Mouse (Mus musculus): ENCODE measurements around the gene Arhgap17. TPM values are rescaled to one million over a fixed set of nuclear protein-coding genes. Genes with fewer than 3 reads are reported as not detected.
A peak's percentile ranks its signal among the peaks of the same experiment; 100 is the strongest.

The Arhgap17 gene
- 28.5 and 32.3 TPM in 2 replicates for polyA plus RNA-seq (2016; fragmentation: Nextera tagmentation; extraction: Ambion mirVana)

DNA sequence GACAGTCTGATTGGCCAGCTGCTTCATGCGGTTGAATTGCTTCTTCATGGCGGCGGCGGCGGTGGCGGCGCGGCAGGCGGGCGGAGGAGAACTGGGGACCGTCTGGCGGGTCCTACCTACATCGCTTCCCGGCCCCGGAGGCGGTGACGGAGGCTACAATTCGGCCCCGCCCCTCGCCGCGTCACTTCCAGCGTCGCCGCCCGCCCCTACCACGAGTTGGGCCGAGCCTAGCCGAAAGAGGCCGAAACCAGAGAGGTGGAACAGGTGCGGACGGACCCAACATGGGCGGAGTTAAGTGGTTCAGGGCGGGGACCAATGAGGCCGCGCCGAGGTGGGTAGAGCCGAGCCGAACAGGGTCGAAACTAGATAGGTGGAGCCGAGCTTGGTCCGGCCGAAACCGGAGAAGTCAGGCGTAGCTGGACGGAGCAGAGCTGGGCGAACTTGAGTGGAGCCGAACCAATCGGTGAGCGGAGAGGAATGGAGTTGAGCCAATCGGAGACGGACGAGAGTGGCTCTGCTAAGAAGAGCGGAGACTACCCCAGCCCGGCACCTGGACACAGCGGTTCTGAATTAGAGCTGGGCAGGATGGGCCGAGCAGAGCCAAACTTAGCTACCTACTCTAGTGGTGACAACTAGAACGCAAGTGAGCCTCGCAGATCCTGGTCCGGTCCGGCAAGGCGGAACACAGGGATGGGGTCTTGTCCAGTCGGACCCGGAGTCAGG, at the start of gene Arhgap17, which contains the start of gene Lcmt1:
TSS of gene Arhgap17 (minus strand) at position 157 of the 723 bp plus-strand sequence.
TSS of gene Lcmt1 (plus strand) at position 26 of the 723 bp plus-strand sequence.
- Histone ChIP-seq H3K36me3 (replicated peaks) (0 out of 2 replicates have a peak, but pooled peaks cover 4% of the 10 kb centered on the region), H3K27me3 (replicated peaks; ENCODE audit: low read depth, poor library complexity, severe bottlenecking) (no peaks in the 10 kb centered on the region), H3K4me1 (peaks cover 36% of the 10 kb centered on the region), H3K9me3 (no peaks in the 10 kb centered on the region), H3K27ac (replicated peaks) (peak within 1 kb of the TSS; percentile 93), H3K4me3 (peak within 1 kb of the TSS; percentile 80)
- DNase-seq (ENCODE audit: low spot score), result peak; percentile 98
- under 1% methylated on average over 63 of the region's 64 CpGs for WGBS

DNA sequence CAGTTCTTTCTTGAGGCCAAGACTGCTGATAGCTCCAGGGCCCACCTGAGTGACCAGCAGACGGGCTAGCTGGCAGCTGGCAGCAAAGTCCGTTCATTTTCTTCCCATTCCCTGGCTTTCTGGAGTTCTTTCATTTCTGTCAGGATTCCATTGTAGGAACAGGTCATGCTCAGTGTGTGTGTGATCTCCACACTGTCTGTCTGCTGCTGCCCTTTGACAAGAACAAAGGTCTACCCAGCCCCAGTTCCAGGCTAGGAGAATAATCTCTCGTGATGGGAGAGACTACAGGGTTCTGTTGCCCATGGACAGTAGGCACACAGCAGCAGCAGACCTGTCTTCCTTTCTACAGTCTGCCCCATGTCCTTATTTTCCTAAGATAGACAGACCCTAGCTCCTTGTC, 47.9 kb upstream of the Arhgap17 start:
- Histone ChIP-seq H3K27ac (replicated peaks) (no peak overlapping the region), H3K4me3 (no peak overlapping the region), H3K4me1 (no peaks in the 10 kb centered on the region), H3K36me3 (replicated peaks) (peaks cover 54% of the 10 kb centered on the region), H3K9me3 (no peaks in the 10 kb centered on the region), H3K27me3 (replicated peaks; ENCODE audit: low read depth, poor library complexity, severe bottlenecking) (no peaks in the 10 kb centered on the region)
- 90% methylated on average over 3 of the region's 3 CpGs for WGBS
- DNase-seq (ENCODE audit: low spot score), result no peak

DNA sequence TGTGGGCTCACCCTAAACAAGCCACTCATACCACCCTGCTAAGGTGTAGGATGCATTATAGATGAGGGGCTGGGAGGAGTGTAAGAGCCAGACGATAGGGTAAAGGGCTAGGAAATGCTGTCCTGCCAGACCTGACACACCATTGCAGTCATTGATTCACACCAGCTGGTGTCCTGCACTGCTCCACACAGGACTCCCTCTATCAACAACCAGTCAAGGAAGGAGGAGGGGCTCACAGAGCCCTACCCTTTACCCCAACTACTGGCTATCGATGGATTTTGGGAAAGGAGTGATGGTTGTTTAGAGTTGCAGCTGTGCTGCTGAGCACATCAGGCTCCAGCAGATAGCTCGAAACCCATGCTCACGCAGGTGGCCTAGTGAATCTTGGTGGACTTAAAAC, 47.1 kb upstream of the Arhgap17 start:
- no peaks in the 10 kb centered on the region for H3K9me3 ChIP-seq

DNA sequence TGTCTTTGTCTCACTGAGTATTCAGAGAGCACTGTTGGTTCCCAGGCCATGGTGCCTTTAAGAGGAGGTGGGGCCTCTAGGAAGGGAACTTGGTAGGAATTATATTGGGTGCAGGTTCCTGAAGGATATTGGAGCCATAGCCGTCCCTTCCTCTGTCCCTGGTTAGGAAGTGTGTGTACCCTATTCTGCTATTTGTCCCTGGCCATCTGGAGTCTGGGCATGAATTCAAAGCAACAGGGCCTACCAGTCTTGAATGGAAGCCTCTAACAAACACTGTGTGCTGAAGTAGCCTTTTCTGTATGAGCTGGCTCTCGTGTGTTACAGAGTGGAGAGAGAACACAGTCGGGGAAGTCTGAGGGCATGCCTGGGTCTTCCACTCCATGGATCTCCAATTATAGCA, 42.4 kb upstream of the Arhgap17 start:
- no peak for DNase-seq (ENCODE audit: low spot score)
- Histone ChIP-seq H3K27me3 (replicated peaks; ENCODE audit: low read depth, poor library complexity, severe bottlenecking) (no peaks in the 10 kb centered on the region), H3K36me3 (replicated peaks) (peaks cover 27% of the 10 kb centered on the region), H3K4me1 (no peaks in the 10 kb centered on the region), H3K27ac (replicated peaks) (no peak overlapping the region), H3K4me3 (no peak overlapping the region), H3K9me3 (no peaks in the 10 kb centered on the region)
- WGBS, result 88% methylated on average over 3 of the region's 3 CpGs

More for the DNA sequence above, 47.1 kb upstream of the Arhgap17 start:
- H3K4me1 ChIP-seq, result no peaks in the 10 kb centered on the region
- H3K27me3 ChIP-seq (replicated peaks; ENCODE audit: low read depth, poor library complexity, severe bottlenecking), result no peaks in the 10 kb centered on the region
- H3K27ac ChIP-seq (replicated peaks), result no peak overlapping the region
- H3K4me3 ChIP-seq, result no peak overlapping the region
- peaks cover 51% of the 10 kb centered on the region for H3K36me3 ChIP-seq (replicated peaks)
- 81% methylated on average over 4 of the region's 4 CpGs for WGBS
- DNase-seq (ENCODE audit: low spot score), result no peak

DNA sequence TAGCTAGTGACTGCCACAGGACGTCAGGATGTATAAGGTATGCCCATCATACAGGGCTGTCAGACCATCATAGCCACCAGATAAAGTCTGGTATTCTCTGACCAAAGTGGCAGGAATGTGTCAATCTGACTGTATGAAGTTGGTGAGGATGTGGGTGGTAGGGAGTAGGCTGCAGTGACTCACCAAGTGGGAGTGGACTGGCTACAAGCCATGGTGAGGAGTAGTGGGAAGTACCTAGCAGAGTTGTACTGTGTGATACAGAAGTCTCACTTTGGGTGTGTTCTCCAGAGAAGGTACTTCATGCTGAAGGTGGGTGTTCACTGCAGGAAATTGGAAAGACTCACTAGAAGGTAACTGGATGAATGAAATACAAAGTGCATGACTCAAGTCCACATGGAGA, 41.4 kb upstream of the Arhgap17 start:
- Histone ChIP-seq H3K4me1 (no peaks in the 10 kb centered on the region), H3K4me3 (no peak overlapping the region), H3K27me3 (replicated peaks; ENCODE audit: low read depth, poor library complexity, severe bottlenecking) (no peaks in the 10 kb centered on the region), H3K36me3 (replicated peaks) (peaks cover 34% of the 10 kb centered on the region), H3K9me3 (no peaks in the 10 kb centered on the region), H3K27ac (replicated peaks) (no peak overlapping the region)
- no peak for DNase-seq (ENCODE audit: low spot score)
- WGBS, result 87% methylated on average over 1 of the region's 1 CpGs

DNA sequence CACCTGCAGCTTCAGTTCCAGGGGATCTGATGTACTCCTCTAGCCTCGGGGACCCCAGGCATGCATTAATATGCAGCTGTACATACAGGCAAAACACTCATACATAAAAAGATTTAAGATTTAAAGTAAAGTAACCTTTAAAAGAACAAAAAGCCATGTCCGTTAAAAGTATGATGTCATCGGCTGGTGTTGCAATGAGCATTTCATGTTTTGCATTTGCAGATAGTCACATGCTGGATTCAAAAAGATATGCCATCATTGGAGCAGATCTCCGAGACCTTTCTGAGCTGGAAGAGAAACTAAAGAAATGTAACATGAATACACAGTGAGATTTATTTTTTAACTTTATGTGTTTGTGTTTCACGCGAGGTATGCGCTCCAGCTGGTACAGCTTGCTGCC, 40.8 kb upstream of the Arhgap17 start:
- H3K27me3 ChIP-seq (replicated peaks; ENCODE audit: low read depth, poor library complexity, severe bottlenecking), result no peaks in the 10 kb centered on the region
- 93% methylated on average over 7 of the region's 7 CpGs for WGBS

DNA sequence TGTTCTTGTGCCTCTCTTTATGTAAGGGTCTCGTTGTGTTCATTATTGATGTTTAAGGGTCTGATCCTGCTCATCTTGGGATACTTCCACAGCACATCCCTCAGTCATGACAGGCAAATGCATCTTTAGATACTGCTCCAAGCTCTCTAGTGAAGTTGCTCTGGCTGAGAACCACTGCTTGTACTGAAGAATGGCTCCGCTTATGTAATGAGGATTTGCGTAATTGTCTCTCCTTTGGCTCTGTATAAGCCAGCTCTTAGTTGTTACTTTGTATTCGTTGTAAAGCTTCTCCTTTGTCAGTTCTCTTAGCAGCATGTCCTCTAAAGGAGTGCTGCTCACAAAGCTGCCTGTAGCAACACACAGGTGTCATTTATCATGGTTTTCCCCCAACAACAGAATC, 37.3 kb upstream of the Arhgap17 start:
- Histone ChIP-seq H3K27ac (replicated peaks) (no peak overlapping the region), H3K36me3 (replicated peaks) (peaks cover 60% of the 10 kb centered on the region), H3K4me1 (no peaks in the 10 kb centered on the region), H3K4me3 (no peak overlapping the region), H3K9me3 (no peaks in the 10 kb centered on the region), H3K27me3 (replicated peaks; ENCODE audit: low read depth, poor library complexity, severe bottlenecking) (no peaks in the 10 kb centered on the region)
- WGBS, result 86% methylated on average over 4 of the region's 4 CpGs
- DNase-seq (ENCODE audit: low spot score), result no peak

More for the DNA sequence above, 40.8 kb upstream of the Arhgap17 start:
- no peaks in the 10 kb centered on the region for H3K9me3 ChIP-seq
- H3K4me1 ChIP-seq, result no peaks in the 10 kb centered on the region
- H3K4me3 ChIP-seq, result no peak overlapping the region
- no peak for DNase-seq (ENCODE audit: low spot score)
- peaks cover 40% of the 10 kb centered on the region for H3K36me3 ChIP-seq (replicated peaks)
- H3K27ac ChIP-seq (replicated peaks), result no peak overlapping the region

DNA sequence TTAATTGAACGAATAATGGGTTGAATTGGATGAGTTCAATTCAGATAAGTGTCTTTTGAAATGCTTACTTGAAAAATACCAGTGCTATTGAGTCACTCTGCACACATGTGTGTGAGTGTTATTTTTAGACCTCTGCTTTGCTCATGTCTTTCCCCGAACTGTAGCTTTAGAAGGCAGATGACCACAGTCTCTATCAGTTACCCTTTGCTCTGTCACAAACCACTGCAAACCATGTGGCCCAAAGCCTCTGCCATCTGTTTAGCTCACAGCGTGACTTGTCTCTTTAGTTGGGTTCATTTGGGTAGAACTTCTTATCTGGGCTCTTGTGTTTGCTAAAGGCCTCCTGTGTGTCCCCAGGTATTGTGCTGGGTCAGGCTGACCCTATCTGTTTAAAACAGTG, 35.9 kb upstream of the Arhgap17 start:
- Histone ChIP-seq H3K9me3 (no peaks in the 10 kb centered on the region), H3K27me3 (replicated peaks; ENCODE audit: low read depth, poor library complexity, severe bottlenecking) (no peaks in the 10 kb centered on the region), H3K27ac (replicated peaks) (no peak overlapping the region), H3K36me3 (replicated peaks) (peaks cover 55% of the 10 kb centered on the region), H3K4me3 (no peak overlapping the region), H3K4me1 (no peaks in the 10 kb centered on the region)
- WGBS, result 85% methylated on average over 3 of the region's 3 CpGs
- DNase-seq (ENCODE audit: low spot score), result no peak

DNA sequence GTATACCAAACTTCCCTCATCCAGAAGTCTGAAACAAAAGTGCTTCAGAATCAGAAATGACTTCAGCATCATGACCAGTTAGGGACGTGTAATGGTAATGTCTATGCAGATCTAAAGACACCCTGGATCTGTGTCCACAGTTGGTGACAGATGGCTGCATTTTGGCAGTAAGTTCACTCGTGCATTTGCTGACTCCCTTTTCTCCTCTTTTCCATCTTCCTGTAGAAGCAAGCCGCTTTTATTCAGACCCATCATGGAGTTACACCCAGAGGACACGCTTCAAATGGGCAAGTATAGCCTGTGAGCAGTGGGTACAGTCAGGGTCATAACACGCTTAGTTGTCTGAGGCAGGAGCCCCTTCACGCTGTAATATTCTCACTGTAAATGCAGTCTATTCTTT, 34.5 kb upstream of the Arhgap17 start:
- H3K9me3 ChIP-seq, result no peaks in the 10 kb centered on the region
- DNase-seq (ENCODE audit: low spot score), result no peak
- H3K27me3 ChIP-seq (replicated peaks; ENCODE audit: low read depth, poor library complexity, severe bottlenecking), result no peaks in the 10 kb centered on the region
- H3K4me3 ChIP-seq, result no peak overlapping the region
- H3K27ac ChIP-seq (replicated peaks), result no peak overlapping the region
- 91% methylated on average over 6 of the region's 6 CpGs for WGBS
- H3K36me3 ChIP-seq (replicated peaks), result peaks cover 55% of the 10 kb centered on the region
- H3K4me1 ChIP-seq, result no peaks in the 10 kb centered on the region

DNA sequence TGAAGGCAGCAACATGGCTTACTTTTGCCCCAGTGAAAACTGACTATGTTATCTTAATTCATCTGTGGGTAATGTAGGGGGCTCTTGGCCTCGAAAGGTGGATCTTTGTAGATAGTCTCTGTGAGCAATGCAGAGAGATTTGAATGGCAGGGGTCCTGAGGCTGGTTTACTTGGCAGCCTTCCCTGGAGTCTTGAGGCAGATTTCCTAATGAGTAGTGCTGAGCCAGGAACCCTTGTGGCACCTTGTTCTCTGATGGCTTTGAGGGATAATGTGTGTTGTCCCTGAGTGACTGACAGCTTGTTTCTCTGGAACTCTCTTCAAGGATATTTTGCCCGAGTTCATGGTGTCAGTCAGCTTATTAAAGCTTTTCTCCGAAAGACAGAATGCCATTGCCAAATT, 31.4 kb upstream of the Arhgap17 start:
- WGBS, result 85% methylated on average over 3 of the region's 3 CpGs
- H3K9me3 ChIP-seq, result no peaks in the 10 kb centered on the region
- H3K36me3 ChIP-seq (replicated peaks), result peaks cover 45% of the 10 kb centered on the region

DNA sequence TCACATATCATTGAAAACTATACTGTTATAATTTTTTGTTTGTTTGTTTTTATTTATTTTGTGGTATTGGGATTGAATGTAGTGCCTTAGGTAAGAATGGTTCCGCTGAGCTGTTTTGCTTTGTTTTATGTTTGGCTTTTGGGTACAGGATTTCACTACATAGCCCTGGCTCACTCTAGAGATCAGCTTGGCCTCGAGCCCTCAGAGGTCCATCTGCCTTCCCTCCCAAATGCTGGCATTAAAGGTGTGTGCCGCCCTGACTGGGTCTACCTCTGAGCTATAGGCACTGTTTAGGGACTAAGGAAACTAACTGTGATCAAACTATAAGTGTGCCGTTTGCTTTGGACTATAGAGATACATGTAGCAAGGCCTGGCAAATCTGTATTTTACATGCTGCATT, 29.6 kb upstream of the Arhgap17 start:
- H3K36me3 ChIP-seq (replicated peaks), result peaks cover 29% of the 10 kb centered on the region
- 87% methylated on average over 4 of the region's 4 CpGs for WGBS
- no peaks in the 10 kb centered on the region for H3K9me3 ChIP-seq
- no peaks in the 10 kb centered on the region for H3K4me1 ChIP-seq
- H3K27ac ChIP-seq (replicated peaks), result no peak overlapping the region
- no peak overlapping the region for H3K4me3 ChIP-seq
- no peaks in the 10 kb centered on the region for H3K27me3 ChIP-seq (replicated peaks; ENCODE audit: low read depth, poor library complexity, severe bottlenecking)
- DNase-seq (ENCODE audit: low spot score), result no peak

More for the DNA sequence above, 31.4 kb upstream of the Arhgap17 start:
- no peak overlapping the region for H3K27ac ChIP-seq (replicated peaks)
- no peak for DNase-seq (ENCODE audit: low spot score)
- H3K27me3 ChIP-seq (replicated peaks; ENCODE audit: low read depth, poor library complexity, severe bottlenecking), result no peaks in the 10 kb centered on the region
- H3K4me3 ChIP-seq, result no peak overlapping the region
- H3K4me1 ChIP-seq, result no peaks in the 10 kb centered on the region

DNA sequence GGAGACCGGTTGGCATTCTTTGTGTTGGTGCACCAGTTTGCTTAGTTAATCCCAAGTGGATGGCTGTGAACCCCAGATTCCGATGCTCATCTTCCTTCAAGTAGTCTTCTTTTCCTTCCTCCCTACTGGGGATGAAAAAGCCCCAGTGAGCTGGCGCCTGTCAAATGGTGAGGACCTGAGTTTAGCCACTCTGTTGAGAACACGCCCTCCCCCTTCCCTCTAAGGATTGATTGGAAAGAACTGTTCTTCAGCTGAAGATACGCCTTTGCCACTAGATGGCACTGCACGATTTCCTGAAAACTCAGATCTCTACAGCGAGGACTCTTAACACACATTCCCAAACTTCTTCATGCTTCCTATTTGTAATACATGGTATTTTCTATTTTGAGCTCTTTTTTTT, 29.1 kb upstream of the Arhgap17 start:
- WGBS, result 26% methylated on average over 7 of the region's 7 CpGs
- H3K36me3 ChIP-seq (replicated peaks), result peaks cover 24% of the 10 kb centered on the region
- H3K27ac ChIP-seq (replicated peaks), result no peak overlapping the region
- peak; percentile 56 for DNase-seq (ENCODE audit: low spot score)
- no peaks in the 10 kb centered on the region for H3K9me3 ChIP-seq
- no peak overlapping the region for H3K4me3 ChIP-seq
- no peaks in the 10 kb centered on the region for H3K27me3 ChIP-seq (replicated peaks; ENCODE audit: low read depth, poor library complexity, severe bottlenecking)
- H3K4me1 ChIP-seq, result no peaks in the 10 kb centered on the region

DNA sequence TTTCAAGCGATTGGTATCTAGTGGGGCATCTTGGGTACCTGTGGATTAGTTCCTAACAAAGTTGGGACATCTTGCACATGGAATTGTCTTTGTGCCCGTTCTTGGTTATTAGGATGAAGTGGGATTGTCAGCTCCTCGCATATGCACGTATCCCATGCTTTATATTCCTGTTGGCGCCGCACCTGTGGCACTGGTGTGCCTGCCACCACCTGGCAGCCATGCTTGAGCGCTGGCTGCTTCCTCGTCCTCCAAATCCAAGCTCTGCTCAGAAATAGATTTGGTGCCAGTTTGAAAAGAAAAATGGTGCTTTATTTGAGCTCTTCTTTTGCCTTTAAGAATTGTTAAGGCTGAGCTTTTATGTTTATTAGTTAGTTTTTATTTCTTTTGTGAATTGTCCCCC, 28.2 kb upstream of the Arhgap17 start:
- Histone ChIP-seq H3K4me3 (no peak overlapping the region), H3K27me3 (replicated peaks; ENCODE audit: low read depth, poor library complexity, severe bottlenecking) (no peaks in the 10 kb centered on the region), H3K27ac (replicated peaks) (no peak overlapping the region), H3K36me3 (replicated peaks) (peaks cover 21% of the 10 kb centered on the region), H3K9me3 (no peaks in the 10 kb centered on the region), H3K4me1 (no peaks in the 10 kb centered on the region)
- DNase-seq (ENCODE audit: low spot score), result no peak
- 91% methylated on average over 8 of the region's 8 CpGs for WGBS

Data from embryonic facial prominence, embryonic 10.5 days (tissue).